Mouse (Mus musculus): ENCODE results near the gene Frmpd4.

Frmpd4 gene

GRCm38 (mm10) chrX:168577131-168577530 is at the start of gene Frmpd4:
Gene Frmpd4 (minus strand): TSS chrX:168577231.
- no peaks in the 10 kb centered on the region for H3K9me3 ChIP-seq (ENCODE audit: low read length)

GRCm38 (mm10) chrX:168595193-168595592 is 18.2 kb upstream of the Frmpd4 start:
- TF ChIP-seq CTCF (conservative IDR thresholded peaks at IDR 0.05; ENCODE audit: low read length) (no peak), NANOG (IDR thresholded peaks at IDR 0.05; ENCODE audit: borderline replicate concordance, low read length) (no peak), POU5F1 (IDR thresholded peaks at IDR 0.05; ENCODE audit: borderline replicate concordance, low read length) (no peak)
- Histone ChIP-seq H3K9me3 (ENCODE audit: low read length) (no peaks in the 10 kb centered on the region), H3K4me3 (replicated peaks; ENCODE audit: low read length) (no peak overlapping the region), H3K36me3 (ENCODE audit: insufficient read depth, low read length) (no peaks in the 10 kb centered on the region), H3K27me3 (ENCODE audit: insufficient read depth, low read length) (no peaks in the 10 kb centered on the region), H3K4me1 (replicated peaks; ENCODE audit: low read depth, low read length) (no peaks in the 10 kb centered on the region)

More at GRCm38 (mm10) chrX:168577131-168577530, at the start of gene Frmpd4:
- Histone ChIP-seq H3K4me3 (replicated peaks; ENCODE audit: low read length) (no peak within 1 kb of the TSS), H3K27me3 (ENCODE audit: insufficient read depth, low read length) (no peaks in the 10 kb centered on the region), H3K4me1 (replicated peaks; ENCODE audit: low read depth, low read length) (no peaks in the 10 kb centered on the region), H3K36me3 (ENCODE audit: insufficient read depth, low read length) (no peaks in the 10 kb centered on the region)
- TF ChIP-seq POU5F1 (IDR thresholded peaks at IDR 0.05; ENCODE audit: borderline replicate concordance, low read length) (no peak), NANOG (IDR thresholded peaks at IDR 0.05; ENCODE audit: borderline replicate concordance, low read length) (no peak), CTCF (conservative IDR thresholded peaks at IDR 0.05; ENCODE audit: low read length) (no peak)

GRCm38 (mm10) chrX:168584303-168584702 is 7.3 kb upstream of the Frmpd4 start:
- Histone ChIP-seq H3K4me1 (replicated peaks; ENCODE audit: low read depth, low read length) (no peaks in the 10 kb centered on the region), H3K9me3 (ENCODE audit: low read length) (no peaks in the 10 kb centered on the region), H3K4me3 (replicated peaks; ENCODE audit: low read length) (no peak overlapping the region), H3K27me3 (ENCODE audit: insufficient read depth, low read length) (no peaks in the 10 kb centered on the region), H3K36me3 (ENCODE audit: insufficient read depth, low read length) (no peaks in the 10 kb centered on the region)
- no peak for TF ChIP-seq POU5F1 (IDR thresholded peaks at IDR 0.05; ENCODE audit: borderline replicate concordance, low read length)
- peak; percentile 10; the same call in 1 of the 2 replicates for TF ChIP-seq CTCF (conservative IDR thresholded peaks at IDR 0.05; ENCODE audit: low read length)

GRCm38 (mm10) chrX:168571808-168572207 is 5.2 kb downstream of the Frmpd4 start:
- Histone ChIP-seq H3K27me3 (ENCODE audit: insufficient read depth, low read length) (no peaks in the 10 kb centered on the region), H3K4me1 (replicated peaks; ENCODE audit: low read depth, low read length) (no peaks in the 10 kb centered on the region), H3K4me3 (replicated peaks; ENCODE audit: low read length) (no peak overlapping the region), H3K9me3 (ENCODE audit: low read length) (no peaks in the 10 kb centered on the region), H3K36me3 (ENCODE audit: insufficient read depth, low read length) (no peaks in the 10 kb centered on the region)
- TF ChIP-seq CTCF (conservative IDR thresholded peaks at IDR 0.05; ENCODE audit: low read length), result no peak
- no peak for TF ChIP-seq NANOG (IDR thresholded peaks at IDR 0.05; ENCODE audit: borderline replicate concordance, low read length)
- no peak for TF ChIP-seq POU5F1 (IDR thresholded peaks at IDR 0.05; ENCODE audit: borderline replicate concordance, low read length)

GRCm38 (mm10) chrX:168569231-168569630 is 7.8 kb downstream of the Frmpd4 start:
- Histone ChIP-seq H3K9me3 (ENCODE audit: low read length) (no peaks in the 10 kb centered on the region), H3K4me1 (replicated peaks; ENCODE audit: low read depth, low read length) (no peaks in the 10 kb centered on the region), H3K4me3 (replicated peaks; ENCODE audit: low read length) (no peak overlapping the region), H3K27me3 (ENCODE audit: insufficient read depth, low read length) (no peaks in the 10 kb centered on the region), H3K36me3 (ENCODE audit: insufficient read depth, low read length) (no peaks in the 10 kb centered on the region)
- TF ChIP-seq CTCF (conservative IDR thresholded peaks at IDR 0.05; ENCODE audit: low read length), result no peak
- TF ChIP-seq NANOG (IDR thresholded peaks at IDR 0.05; ENCODE audit: borderline replicate concordance, low read length), result no peak
- no peak for TF ChIP-seq POU5F1 (IDR thresholded peaks at IDR 0.05; ENCODE audit: borderline replicate concordance, low read length)

GRCm38 (mm10) chrX:168505254-168505653 is 71.8 kb downstream of the Frmpd4 start:
- no peaks in the 10 kb centered on the region for H3K9me3 ChIP-seq (ENCODE audit: low read length)
- TF ChIP-seq NANOG (IDR thresholded peaks at IDR 0.05; ENCODE audit: borderline replicate concordance, low read length), result no peak
- TF ChIP-seq CTCF (conservative IDR thresholded peaks at IDR 0.05; ENCODE audit: low read length), result no peak
- no peak for TF ChIP-seq POU5F1 (IDR thresholded peaks at IDR 0.05; ENCODE audit: borderline replicate concordance, low read length)
- no peak overlapping the region for H3K4me3 ChIP-seq (replicated peaks; ENCODE audit: low read length)
- H3K4me1 ChIP-seq (replicated peaks; ENCODE audit: low read depth, low read length), result no peaks in the 10 kb centered on the region
- H3K27me3 ChIP-seq (ENCODE audit: insufficient read depth, low read length), result no peaks in the 10 kb centered on the region
- no peaks in the 10 kb centered on the region for H3K36me3 ChIP-seq (ENCODE audit: insufficient read depth, low read length)

- Histone ChIP-seq H3K27me3 (ENCODE audit: insufficient read depth, low read length) (no peaks in the 10 kb centered on the region), H3K4me1 (replicated peaks; ENCODE audit: low read depth, low read length) (no peaks in the 10 kb centered on the region), H3K4me3 (replicated peaks; ENCODE audit: low read length) (no peak overlapping the region), H3K9me3 (ENCODE audit: low read length) (no peaks in the 10 kb centered on the region), H3K36me3 (ENCODE audit: insufficient read depth, low read length) (no peaks in the 10 kb centered on the region)
- TF ChIP-seq POU5F1 (IDR thresholded peaks at IDR 0.05; ENCODE audit: borderline replicate concordance, low read length) (no peak), CTCF (conservative IDR thresholded peaks at IDR 0.05; ENCODE audit: low read length) (no peak), NANOG (IDR thresholded peaks at IDR 0.05; ENCODE audit: borderline replicate concordance, low read length) (no peak)
These were observed 121.8 kb downstream of the Frmpd4 start for GRCm38 (mm10) chrX:168455233-168455632.

- Histone ChIP-seq H3K27me3 (ENCODE audit: insufficient read depth, low read length) (no peaks in the 10 kb centered on the region), H3K36me3 (ENCODE audit: insufficient read depth, low read length) (no peaks in the 10 kb centered on the region), H3K4me3 (replicated peaks; ENCODE audit: low read length) (no peak overlapping the region), H3K9me3 (ENCODE audit: low read length) (no peaks in the 10 kb centered on the region), H3K4me1 (replicated peaks; ENCODE audit: low read depth, low read length) (no peaks in the 10 kb centered on the region)
- no peak for TF ChIP-seq NANOG (IDR thresholded peaks at IDR 0.05; ENCODE audit: borderline replicate concordance, low read length)
- TF ChIP-seq POU5F1 (IDR thresholded peaks at IDR 0.05; ENCODE audit: borderline replicate concordance, low read length), result no peak
- no peak for TF ChIP-seq CTCF (conservative IDR thresholded peaks at IDR 0.05; ENCODE audit: low read length)
These were observed 145.8 kb downstream of the Frmpd4 start for GRCm38 (mm10) chrX:168431206-168431605.

GRCm38 (mm10) chrX:168429814-168430213 is 147.2 kb downstream of the Frmpd4 start:
- TF ChIP-seq CTCF (conservative IDR thresholded peaks at IDR 0.05; ENCODE audit: low read length) (no peak), POU5F1 (IDR thresholded peaks at IDR 0.05; ENCODE audit: borderline replicate concordance, low read length) (no peak), NANOG (IDR thresholded peaks at IDR 0.05; ENCODE audit: borderline replicate concordance, low read length) (no peak)
- H3K4me1 ChIP-seq (replicated peaks; ENCODE audit: low read depth, low read length), result no peaks in the 10 kb centered on the region
- no peak overlapping the region for H3K4me3 ChIP-seq (replicated peaks; ENCODE audit: low read length)
- no peaks in the 10 kb centered on the region for H3K9me3 ChIP-seq (ENCODE audit: low read length)
- H3K27me3 ChIP-seq (ENCODE audit: insufficient read depth, low read length), result no peaks in the 10 kb centered on the region
- no peaks in the 10 kb centered on the region for H3K36me3 ChIP-seq (ENCODE audit: insufficient read depth, low read length)
